Mouse (Mus musculus) Muller cell, postnatal 12 days (primary cell): ENCODE results near the gene Slc7a15.

Source experiments
- DNase-seq: peaks from one replicate; pipeline ENCODE4 v3.0.0-alpha.2; 2015; ENCODE audit errors: inconsistent ontology term

Slc7a15 gene

GRCm38 (mm10) chr12:8485247-8485646 is 113.6 kb downstream of the Slc7a15 start:
- DNase-seq, result no peak

- DNase-seq, result no peak
Observed at GRCm38 (mm10) chr12:8482169-8482568, 116.7 kb downstream of the Slc7a15 start.
